ENCODE assay signal across 9 mouse cellular contexts in genomic region chr1:151080510-151080980, GRCm38 (mm10).
DNase-seq lines count a peak whose midpoint lies in the region; ATAC-seq and TF ChIP-seq lines count a peak whose summit lies in the region.
"Had no signal": no experiment of that assay in that cellular context is flagged by ENCODE, and none has a peak within 500 bp of the region (broad histone marks: within the 10 kb centered on the region; RNA-seq: fewer than 3 reads in every experiment).

No protein-coding gene starts in this region.

- intact Hi-C loops in heart, postnatal 36 days (cut with DNase I) = loop anchor here (2.0 kb wide), 1 partner anchor 24 kb away; no protein-coding TSS in a partner anchor

- no peak for TF ChIP-seq CTCF in spleen, adult 2 months (IDR thresholded peaks at IDR 0.05; ENCODE audit: extremely low read depth, insufficient read depth, insufficient read length, insufficient replicate concordance)

- DNase-seq in spleen, adult 2 months (ENCODE audit: low read depth in 1 of 2, low spot score in 2 of 2) = no peak
- no peak for DNase-seq in spleen, postnatal 36 days (ENCODE audit: low spot score in 2 of 2)
- peak; percentile 44 to 46 for DNase-seq in heart, postnatal 36 days
- no peak for DNase-seq in liver, embryonic 11.5 days (ENCODE audit: low spot score)
- DNase-seq in cerebellum, adult 9-10 months = no peak
- no peak for DNase-seq in cerebellum, adult 8-10 months
- no peak for DNase-seq in right cerebral cortex, postnatal 14 days

- H3K4me3 ChIP-seq in spleen, adult 2 months (ENCODE audit: extremely low read depth, insufficient read depth, insufficient read length) = no peak overlapping the region
- H3K4me3 ChIP-seq in liver, embryonic 11.5 days (ENCODE audit: low read depth, low read length) = no peak overlapping the region
- no peak overlapping the region for H3K4me3 ChIP-seq in forebrain, embryonic 13.5 days
- H3K4me3 ChIP-seq: embryonic facial prominence, embryonic 12.5 days had no signal

- peak overlapping the region; percentile 55 for H3K9ac ChIP-seq in liver, embryonic 11.5 days (ENCODE audit: low read depth, low read length)
- no peak overlapping the region for H3K9ac ChIP-seq in forebrain, embryonic 13.5 days
- H3K9ac ChIP-seq: embryonic facial prominence, embryonic 12.5 days had no signal

- TF ChIP-seq POLR2A in spleen, adult 2 months (IDR thresholded peaks at IDR 0.05; ENCODE audit: low read depth, low read length) = no peak

- 0 out of 2 replicates have a peak, but pooled peaks cover 4% of the 10 kb centered on the region for H3K4me1 ChIP-seq in spleen, adult 2 months (ENCODE audit: control insufficient read depth, insufficient read depth, insufficient read length)
- peaks cover 19% of the 10 kb centered on the region for H3K4me1 ChIP-seq in liver, embryonic 11.5 days (replicated peaks; ENCODE audit: control insufficient read depth, insufficient read depth, low read length)
- no peaks in the 10 kb centered on the region for H3K4me1 ChIP-seq in forebrain, embryonic 13.5 days
- H3K4me1 ChIP-seq: embryonic facial prominence, embryonic 12.5 days had no signal

- H3K36me3 ChIP-seq in spleen, adult 2 months (ENCODE audit: control insufficient read depth, insufficient read depth, low read length) = no peaks in the 10 kb centered on the region
- H3K36me3 ChIP-seq in liver, embryonic 11.5 days (ENCODE audit: control insufficient read depth, insufficient read depth, low read length) = no peaks in the 10 kb centered on the region
- no peaks in the 10 kb centered on the region for H3K36me3 ChIP-seq in forebrain, embryonic 13.5 days (ENCODE audit: poor library complexity, severe bottlenecking)
- H3K36me3 ChIP-seq: embryonic facial prominence, embryonic 12.5 days had no signal

- H3K27ac ChIP-seq in spleen, adult 2 months (ENCODE audit: insufficient read depth, low read length) = peak overlapping the region; percentile 28; the same call in 1 of the 2 replicates
- peak overlapping the region; percentile 84; the same call in 1 of the 2 replicates for H3K27ac ChIP-seq in liver, embryonic 11.5 days (ENCODE audit: low read depth, low read length)
- H3K27ac ChIP-seq in forebrain, embryonic 13.5 days = no peak overlapping the region
- H3K27ac ChIP-seq: embryonic facial prominence, embryonic 12.5 days had no signal

- no peaks in the 10 kb centered on the region for H3K9me3 ChIP-seq in liver, embryonic 11.5 days (ENCODE audit: control insufficient read depth, low read length)
- no peaks in the 10 kb centered on the region for H3K9me3 ChIP-seq in forebrain, embryonic 13.5 days (replicated peaks)
- H3K9me3 ChIP-seq: embryonic facial prominence, embryonic 12.5 days had no signal

- ATAC-seq in liver, embryonic 11.5 days (replicated peaks; ENCODE audit: low FRiP score) = peak; percentile 33; the same call in 1 of the 2 replicates
- ATAC-seq in forebrain, embryonic 13.5 days = no peak

- no peaks in the 10 kb centered on the region for H3K27me3 ChIP-seq in spleen, adult 2 months (ENCODE audit: control insufficient read depth, insufficient read depth, low read length)
- H3K27me3 ChIP-seq in liver, embryonic 11.5 days (replicated peaks; ENCODE audit: control insufficient read depth, insufficient read depth, low read length) = no peaks in the 10 kb centered on the region
- no peaks in the 10 kb centered on the region for H3K27me3 ChIP-seq in forebrain, embryonic 13.5 days
- H3K27me3 ChIP-seq: embryonic facial prominence, embryonic 12.5 days had no signal

- WGBS in spleen, adult 2 months = 36% methylated on average over 9 of the region's 9 CpGs
- WGBS in liver, embryonic 11.5 days = 63% methylated on average over 9 of the region's 9 CpGs
- 75% methylated on average over 9 of the region's 9 CpGs for WGBS in forebrain, embryonic 13.5 days

- peak overlapping the region; percentile 47 for H3K4me2 ChIP-seq in liver, embryonic 11.5 days
- no peak overlapping the region for H3K4me2 ChIP-seq in forebrain, embryonic 13.5 days
- H3K4me2 ChIP-seq: embryonic facial prominence, embryonic 12.5 days had no signal

Comparison
In these comparisons a context has a peak if more than half of its experiments do, and no peak if none do; other contexts are left out.
1. DNase-seq: peak in heart, postnatal 36 days (2 of 2); none in spleen, adult 2 months (0 of 2), spleen, postnatal 36 days (0 of 2), liver, embryonic 11.5 days (single experiment), cerebellum, adult 9-10 months (single experiment), cerebellum, adult 8-10 months (single experiment) and right cerebral cortex, postnatal 14 days (single experiment).